Mouse (Mus musculus) thymus, adult 2 months (tissue): ENCODE measurements around the gene Cdc73. TPM values are rescaled to one million over a fixed set of nuclear protein-coding genes. Genes with fewer than 3 reads are reported as not detected.
"Not testable (repeated sequence)": the region's sequence is repeated elsewhere in the genome, so short reads cannot be mapped to it uniquely, and the experiment has no call there.

Experiments
- DNase-seq: peaks from one replicate; pipeline ENCODE4 v3.0.0; 2021
- H3K27ac ChIP-seq: fragments of 200-500 bp; 2 replicates; pipeline ENCODE4 v1.5.1; 2012; ENCODE audit warnings: low read length, control low read depth; ENCODE audit not compliant: control insufficient read depth, insufficient read depth
- H3K27me3 ChIP-seq: fragments of 200-500 bp; 2 replicates; pipeline ENCODE4 v1.6.1; 2012; ENCODE audit warnings: mild to moderate bottlenecking, low read length, moderate library complexity, mixed read lengths; ENCODE audit not compliant: control insufficient read depth, insufficient read depth
- H3K36me3 ChIP-seq: fragments of 200-500 bp; 2 replicates; pipeline ENCODE4 v1.6.1; 2012; ENCODE audit warnings: mild to moderate bottlenecking, low read length, moderate library complexity; ENCODE audit not compliant: control insufficient read depth, insufficient read depth
- H3K4me1 ChIP-seq: fragments of 200-500 bp; replicated peaks from 2 replicates; pipeline ENCODE4 v1.6.1; 2012; ENCODE audit warnings: low read length; ENCODE audit not compliant: control insufficient read depth, insufficient read depth
- H3K4me3 ChIP-seq: fragments of 200-500 bp; 2 replicates; pipeline ENCODE4 v1.5.1; 2012; ENCODE audit warnings: mild to moderate bottlenecking, low read length, control low read depth, moderate library complexity; ENCODE audit not compliant: control insufficient read depth, insufficient read depth
- CTCF ChIP-seq: fragments of 200-500 bp; IDR thresholded peaks from 2 replicates; pipeline ENCODE4 v1.5.1; 2012; ENCODE audit warnings: mild to moderate bottlenecking, control low read depth, low read length, moderate library complexity, borderline replicate concordance; ENCODE audit not compliant: control insufficient read depth, poor library complexity, insufficient read depth; ENCODE audit errors: extremely low read depth
- POLR2A ChIP-seq: fragments of 200-500 bp; IDR thresholded peaks from 2 replicates; pipeline ENCODE4 v1.6.1; 2012; ENCODE audit warnings: mild to moderate bottlenecking, low read length, control low read depth, moderate library complexity; ENCODE audit not compliant: control insufficient read depth, poor library complexity, insufficient read depth; ENCODE audit errors: extremely low read depth
- WGBS: fragments of 180-500 bp; shearing (Covaris S2); methylation state at CpG from one replicate; pipeline ENCODE4 v1.1.7; 2018; 5-methylcytosine and 5-hydroxymethylcytosine counted together
- polyA plus RNA-seq: library from polyadenylated mRNA; depleted of rRNA; stranded (reverse); fragments of >200 nt; gene quantifications from 2 replicates; pipeline ENCODE4 v1.2.3, GENCODE M21; 2012

Gene Cdc73
- polyA plus RNA-seq, 1 experiment = 3.6 TPM

- over 99% methylated on average over 5 of the region's 5 CpGs for WGBS
- TF ChIP-seq CTCF (no peak), POLR2A (no peak)
- no peaks in the 10 kb centered on the region for H3K27me3 ChIP-seq
- no peak overlapping the region for H3K4me3 ChIP-seq
- H3K36me3 ChIP-seq = peaks cover 30% of the 10 kb centered on the region
- H3K4me1 ChIP-seq = no peaks in the 10 kb centered on the region
- DNase-seq = no peak
- H3K27ac ChIP-seq = no peak overlapping the region
These were observed 21.6 kb downstream of the Cdc73 start for GRCm38 (mm10) chr1:143681108-143681507.

- Histone ChIP-seq H3K4me3 (no peak overlapping the region), H3K27ac (no peak overlapping the region), H3K27me3 (no peaks in the 10 kb centered on the region), H3K4me1 (no peaks in the 10 kb centered on the region), H3K36me3 (peaks cover 25% of the 10 kb centered on the region)
- WGBS = 94% methylated on average over 4 of the region's 4 CpGs
- DNase-seq = no peak
- TF ChIP-seq CTCF = no peak
- no peak for TF ChIP-seq POLR2A
These were observed 26.8 kb downstream of the Cdc73 start for GRCm38 (mm10) chr1:143675734-143676361.

- not testable (repeated sequence) for H3K27me3 ChIP-seq, H3K4me3 ChIP-seq, H3K27ac ChIP-seq, H3K4me1 ChIP-seq, DNase-seq
- 100% methylated on average over 4 of the region's 4 CpGs for WGBS
- H3K36me3 ChIP-seq = peaks cover 12% of the 10 kb centered on the region
These were observed 37.9 kb downstream of the Cdc73 start for GRCm38 (mm10) chr1:143664786-143665185.

- DNase-seq = no peak
- Histone ChIP-seq H3K36me3 (peaks cover 8% of the 10 kb centered on the region; the same call in 1 of the 2 replicates), H3K4me1 (no peaks in the 10 kb centered on the region), H3K4me3 (no peak overlapping the region), H3K27ac (no peak overlapping the region), H3K27me3 (no peaks in the 10 kb centered on the region)
- no peak for TF ChIP-seq CTCF
- TF ChIP-seq POLR2A = no peak
- 100% methylated on average over 2 of the region's 2 CpGs for WGBS
These were observed 39.5 kb downstream of the Cdc73 start for GRCm38 (mm10) chr1:143663197-143663596.

- DNase-seq = no peak
- peaks cover 3% of the 10 kb centered on the region; the same call in 1 of the 2 replicates for H3K4me1 ChIP-seq
- H3K27me3 ChIP-seq = no peaks in the 10 kb centered on the region
- 42% methylated on average over 3 of the region's 3 CpGs for WGBS
- TF ChIP-seq POLR2A (no peak), CTCF (no peak)
- peaks cover 6% of the 10 kb centered on the region; the same call in 1 of the 2 replicates for H3K36me3 ChIP-seq
- H3K4me3 ChIP-seq = no peak overlapping the region
- no peak overlapping the region for H3K27ac ChIP-seq
These were observed 49.0 kb downstream of the Cdc73 start for GRCm38 (mm10) chr1:143653646-143654045.

- H3K27me3 ChIP-seq = no peaks in the 10 kb centered on the region
- peaks cover 3% of the 10 kb centered on the region; the same call in 1 of the 2 replicates for H3K4me1 ChIP-seq
- H3K36me3 ChIP-seq = peaks cover 6% of the 10 kb centered on the region; the same call in 1 of the 2 replicates
- TF ChIP-seq POLR2A = no peak
- no peak for TF ChIP-seq CTCF
- no peak overlapping the region for H3K27ac ChIP-seq
- no peak overlapping the region for H3K4me3 ChIP-seq
- DNase-seq = no peak
- WGBS = 96% methylated on average over 2 of the region's 2 CpGs
These were observed 52.4 kb downstream of the Cdc73 start for GRCm38 (mm10) chr1:143650317-143650716.

- WGBS = 98% methylated on average over 4 of the region's 4 CpGs
- no peak for DNase-seq
These were observed 56.5 kb downstream of the Cdc73 start for GRCm38 (mm10) chr1:143646219-143646618.

More at GRCm38 (mm10) chr1:143646219-143646618, 56.5 kb downstream of the Cdc73 start:
- Histone ChIP-seq H3K4me1 (no peaks in the 10 kb centered on the region), H3K27ac (no peak overlapping the region), H3K4me3 (no peak overlapping the region), H3K27me3 (no peaks in the 10 kb centered on the region), H3K36me3 (peaks cover 6% of the 10 kb centered on the region; the same call in 1 of the 2 replicates)
- no peak for TF ChIP-seq CTCF
- TF ChIP-seq POLR2A = no peak
